Mouse (Mus musculus): ENCODE data around the gene Klkb1.

- TF ChIP-seq CTCF (IDR thresholded peaks at IDR 0.05; ENCODE audit: borderline replicate concordance, insufficient read depth, low read depth, low read length) = no peak
- TF ChIP-seq POLR2A (IDR thresholded peaks at IDR 0.05; ENCODE audit: borderline replicate concordance, insufficient read depth, low read length) = no peak
These were observed 26.2 kb downstream of the Klkb1 start for GRCm38 (mm10) chr8:45268485-45268884.

Data from cerebellum, adult 2 months (tissue).